Mouse (Mus musculus): ENCODE results near the gene Gm5447. TPM values are rescaled to one million over a fixed set of nuclear protein-coding genes. Genes with fewer than 3 reads are reported as not detected.

Gene Gm5447
- total and polyA plus RNA-seq, 3 experiments: not detected

GRCm38 (mm10) chr13:31017545-31017944 lies 43.5 kb downstream of the Gm5447 start:
- Histone ChIP-seq H3K27ac (ENCODE audit: control insufficient read depth, low read depth, low read length) (no peak overlapping the region), H3K4me1 (ENCODE audit: control insufficient read depth in 1 of 2, insufficient read depth in 2 of 2, low read length in 2 of 2) (no peaks in the 10 kb centered on the region), H3K9ac (ENCODE audit: control insufficient read depth, low read depth, low read length, poor library complexity, severe bottlenecking) (no peak overlapping the region), H3K4me3 (ENCODE audit: control insufficient read depth in 1 of 2, insufficient read depth in 1 of 2, low read depth in 2 of 2, low read length in 2 of 2) (no peak overlapping the region), H3K27me3 (ENCODE audit: control insufficient read depth in 1 of 2, insufficient read depth in 2 of 2, low read length in 2 of 2) (no peaks in the 10 kb centered on the region; a peak in 1 of 4 replicates), H3K79me2 (ENCODE audit: control insufficient read depth, insufficient read depth, low read length, poor library complexity) (no peaks in the 10 kb centered on the region), H3K36me3 (ENCODE audit: control insufficient read depth in 1 of 2, insufficient read depth in 2 of 2, low read length in 2 of 2) (no peaks in the 10 kb centered on the region), H3K9me3 (replicated peaks; ENCODE audit: insufficient read depth, low read length) (no peaks in the 10 kb centered on the region)
- TF ChIP-seq USF2 (IDR thresholded peaks at IDR 0.05; ENCODE audit: borderline replicate concordance in 1 of 2, insufficient read depth in 1 of 2, low read depth in 1 of 2, low read length in 2 of 2): no peak
- TF ChIP-seq BHLHE40 (IDR thresholded peaks at IDR 0.05; ENCODE audit: borderline replicate concordance, low read depth, low read length): no peak
- no peak for TF ChIP-seq UBTF (IDR thresholded peaks at IDR 0.05; ENCODE audit: borderline replicate concordance, insufficient read depth, low read depth, low read length)
- no peak for TF ChIP-seq E2F4 (IDR thresholded peaks at IDR 0.05; ENCODE audit: borderline replicate concordance, low read depth, low read length)
- TF ChIP-seq SMC3 (IDR thresholded peaks at IDR 0.05; ENCODE audit: low read depth, low read length): no peak
- no peak for TF ChIP-seq HCFC1 (IDR thresholded peaks at IDR 0.05; ENCODE audit: low read depth, low read length)
- no peak for TF ChIP-seq CHD1 (IDR thresholded peaks at IDR 0.05; ENCODE audit: low read depth, low read length)
- TF ChIP-seq MAFK (IDR thresholded peaks at IDR 0.05; ENCODE audit: borderline replicate concordance, low read depth, low read length): no peak
- no peak for TF ChIP-seq TAL1 (IDR thresholded peaks at IDR 0.05; ENCODE audit: low read length)
- no peak for TF ChIP-seq MYB (IDR thresholded peaks at IDR 0.05; ENCODE audit: low read depth, low read length)
- no peak for TF ChIP-seq POLR2AphosphoS2 (IDR thresholded peaks at IDR 0.05; ENCODE audit: low read length)
- TF ChIP-seq POLR2AphosphoS5 (IDR thresholded peaks at IDR 0.05; ENCODE audit: borderline replicate concordance, low read depth, low read length): no peak
- DNase-seq (ENCODE audit: low read depth, low spot score): no peak

- Histone ChIP-seq H3K4me3 (ENCODE audit: control insufficient read depth in 1 of 2, insufficient read depth in 1 of 2, low read depth in 2 of 2, low read length in 2 of 2) (no peak overlapping the region), H3K27ac (ENCODE audit: control insufficient read depth, low read depth, low read length) (no peak overlapping the region), H3K79me2 (ENCODE audit: control insufficient read depth, insufficient read depth, low read length, poor library complexity) (no peaks in the 10 kb centered on the region), H3K9ac (ENCODE audit: control insufficient read depth, low read depth, low read length, poor library complexity, severe bottlenecking) (no peak overlapping the region), H3K9me3 (replicated peaks; ENCODE audit: insufficient read depth, low read length) (no peaks in the 10 kb centered on the region), H3K4me1 (ENCODE audit: control insufficient read depth in 1 of 2, insufficient read depth in 2 of 2, low read length in 2 of 2) (no peaks in the 10 kb centered on the region), H3K27me3 (ENCODE audit: control insufficient read depth in 1 of 2, insufficient read depth in 2 of 2, low read length in 2 of 2) (no peaks in the 10 kb centered on the region), H3K36me3 (ENCODE audit: control insufficient read depth in 1 of 2, insufficient read depth in 2 of 2, low read length in 2 of 2) (no peaks in the 10 kb centered on the region)
- no peak for TF ChIP-seq CTCF (IDR thresholded peaks at IDR 0.05 in 2 of 3, conservative IDR thresholded peaks at IDR 0.05 in 1 of 3; ENCODE audit: control insufficient read depth in 1 of 3, insufficient read depth in 1 of 3, low read depth in 2 of 3, low read length in 3 of 3, poor library complexity in 1 of 3, severe bottlenecking in 1 of 3)
- TF ChIP-seq ZC3H11A (IDR thresholded peaks at IDR 0.05; ENCODE audit: low read depth, low read length): no peak
- TF ChIP-seq TBP (IDR thresholded peaks at IDR 0.05; ENCODE audit: low read depth, low read length): no peak
- TF ChIP-seq GATA1 (IDR thresholded peaks at IDR 0.05; ENCODE audit: low read depth, low read length): no peak
- no peak for TF ChIP-seq ETS1 (IDR thresholded peaks at IDR 0.05; ENCODE audit: low read depth, low read length)
- TF ChIP-seq MYC (IDR thresholded peaks at IDR 0.05; ENCODE audit: low read depth, low read length): no peak
- TF ChIP-seq EP300 (IDR thresholded peaks at IDR 0.05; ENCODE audit: low read depth in 1 of 2, low read length in 2 of 2): no peak
- no peak for TF ChIP-seq TAL1 (IDR thresholded peaks at IDR 0.05; ENCODE audit: low read length)
- no peak for TF ChIP-seq TCF12 (IDR thresholded peaks at IDR 0.05; ENCODE audit: low read depth, low read length)
- no peak for TF ChIP-seq POLR2A (IDR thresholded peaks at IDR 0.05; ENCODE audit: control insufficient read depth in 1 of 2, insufficient read depth in 1 of 2, low read depth in 1 of 2, low read length in 2 of 2, poor library complexity in 1 of 2)
- no peak for TF ChIP-seq SIN3A (IDR thresholded peaks at IDR 0.05; ENCODE audit: low read length)
- TF ChIP-seq RCOR1 (IDR thresholded peaks at IDR 0.05; ENCODE audit: low read depth, low read length): no peak
- no peak for TF ChIP-seq RAD21 (IDR thresholded peaks at IDR 0.05; ENCODE audit: low read depth, low read length)
- TF ChIP-seq ZMIZ1 (IDR thresholded peaks at IDR 0.05; ENCODE audit: low read depth, low read length): no peak
- no peak for DNase-seq (ENCODE audit: low read depth, low spot score)
These were observed 47.5 kb downstream of the Gm5447 start for GRCm38 (mm10) chr13:31021514-31021913.

Data from MEL (cell line).